Mouse (Mus musculus) right cerebral cortex, postnatal 25 days (tissue): ENCODE results near the gene Nox4.

Experiments used
- DNase-seq: peaks from one replicate; pipeline ENCODE4 v3.0.0; 2022

The Nox4 gene

DNA sequence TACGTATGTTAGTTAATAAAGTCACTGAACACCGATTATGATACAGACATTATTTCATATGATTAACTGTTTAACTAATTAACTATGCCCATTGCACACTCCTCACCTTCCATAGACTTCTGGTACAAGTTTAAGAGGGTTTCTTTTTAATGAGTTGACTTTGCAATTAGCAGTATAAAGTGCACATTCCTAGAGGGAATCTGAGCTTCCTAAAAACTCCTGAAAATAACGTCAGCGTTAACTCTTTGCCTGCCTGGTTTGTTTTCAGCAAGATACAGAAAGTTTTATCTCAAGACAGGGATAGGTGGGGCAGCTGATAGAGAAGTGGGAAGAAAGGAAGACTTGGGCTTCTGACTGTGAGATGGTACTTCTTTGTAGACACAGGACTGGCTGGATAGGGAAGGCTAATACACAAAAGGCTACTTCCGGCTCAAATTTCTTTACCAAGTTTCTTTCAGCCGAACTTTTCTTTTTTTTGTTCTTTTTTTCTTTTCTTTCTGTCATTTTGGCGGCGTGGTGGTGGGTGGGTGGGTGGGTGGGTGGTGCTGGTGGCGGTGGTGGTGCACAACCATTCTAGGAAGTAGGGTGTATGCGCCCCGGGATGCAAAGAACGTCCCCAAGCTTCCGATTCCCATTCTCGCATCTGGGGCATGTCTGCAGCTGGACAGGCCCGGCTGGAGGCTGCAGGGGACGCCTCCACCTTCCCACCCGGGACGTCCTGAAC is at the start of gene Nox4:
Gene Nox4 (plus strand): TSS at position 241 of the 724 bp plus-strand sequence.
- no peak for DNase-seq

DNA sequence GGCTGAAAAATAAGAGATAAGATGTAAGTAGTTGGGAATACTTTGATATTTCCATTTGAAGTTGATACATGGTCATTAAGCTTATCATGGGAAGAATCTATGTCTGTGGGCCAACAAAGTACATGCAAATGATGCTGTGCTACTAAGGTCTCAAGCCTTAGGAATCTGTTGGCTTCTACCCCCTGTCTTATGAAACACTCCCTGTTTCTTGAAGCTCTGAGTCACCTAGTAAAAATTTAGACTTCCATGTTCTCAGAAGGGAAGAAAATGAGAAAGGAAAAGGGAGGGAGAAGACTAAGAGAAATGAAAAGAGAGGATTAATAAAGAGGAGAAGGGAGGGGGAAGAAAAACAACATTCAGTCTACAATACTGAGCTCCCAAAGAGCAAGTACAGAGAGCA is 41.1 kb upstream of the Nox4 start:
- no peak for DNase-seq

DNA sequence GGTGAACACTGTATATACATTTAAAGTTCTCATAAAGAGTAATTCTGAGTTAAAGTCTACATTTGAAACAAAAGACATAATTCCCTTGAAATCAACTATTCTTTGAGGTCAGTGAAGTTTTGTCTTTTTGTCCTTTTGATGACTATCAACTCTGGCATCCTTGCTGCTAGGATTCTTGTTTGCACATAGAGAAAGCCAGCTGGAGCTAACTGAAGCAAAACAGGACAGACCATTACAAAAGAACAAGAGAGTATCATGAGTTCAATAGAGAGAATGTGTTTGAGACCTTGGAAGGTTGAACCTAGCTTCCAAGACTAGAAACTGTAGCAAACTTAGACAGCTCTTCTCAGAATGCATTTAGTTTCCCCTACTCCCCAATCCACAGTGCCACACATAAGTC is 24.2 kb upstream of the Nox4 start:
- no peak for DNase-seq

DNA sequence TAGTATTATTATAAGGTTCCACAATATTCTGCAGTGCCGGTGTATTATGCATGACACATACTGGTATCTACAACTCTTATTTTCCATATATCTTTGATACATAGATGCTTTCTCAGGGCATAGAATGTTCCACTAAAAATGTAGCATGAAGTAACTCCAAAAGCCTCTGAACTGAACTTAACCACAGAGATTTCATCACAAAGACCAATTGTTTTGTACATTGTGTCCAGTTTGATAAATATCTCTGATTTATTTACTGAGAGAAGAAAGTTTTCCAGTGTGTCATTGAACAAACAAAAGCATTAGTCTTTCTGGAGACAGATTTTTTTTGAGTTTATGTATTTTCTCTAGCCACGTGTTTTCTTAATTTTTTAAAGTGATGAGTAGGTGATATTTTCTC is 23.1 kb upstream of the Nox4 start:
- DNase-seq: no peak

DNA sequence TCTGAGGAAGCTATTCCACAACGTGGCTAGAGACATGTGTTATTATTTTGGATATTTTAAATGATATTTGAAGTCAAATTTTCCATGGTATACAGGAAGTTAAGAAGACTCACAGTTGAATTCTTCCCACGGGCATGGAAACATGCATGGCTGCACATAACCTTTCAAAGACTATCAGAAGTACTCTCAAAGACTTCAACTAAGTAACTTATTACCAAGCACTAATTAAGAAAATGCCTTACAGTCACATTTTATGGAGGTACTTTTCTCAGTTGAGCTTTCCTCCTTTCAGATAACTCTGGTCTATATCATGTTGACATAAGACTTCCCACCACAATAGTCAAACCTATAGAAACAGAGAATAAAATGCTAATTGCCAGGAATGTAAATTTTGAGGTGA is 20.3 kb upstream of the Nox4 start:
- DNase-seq: no peak

DNA sequence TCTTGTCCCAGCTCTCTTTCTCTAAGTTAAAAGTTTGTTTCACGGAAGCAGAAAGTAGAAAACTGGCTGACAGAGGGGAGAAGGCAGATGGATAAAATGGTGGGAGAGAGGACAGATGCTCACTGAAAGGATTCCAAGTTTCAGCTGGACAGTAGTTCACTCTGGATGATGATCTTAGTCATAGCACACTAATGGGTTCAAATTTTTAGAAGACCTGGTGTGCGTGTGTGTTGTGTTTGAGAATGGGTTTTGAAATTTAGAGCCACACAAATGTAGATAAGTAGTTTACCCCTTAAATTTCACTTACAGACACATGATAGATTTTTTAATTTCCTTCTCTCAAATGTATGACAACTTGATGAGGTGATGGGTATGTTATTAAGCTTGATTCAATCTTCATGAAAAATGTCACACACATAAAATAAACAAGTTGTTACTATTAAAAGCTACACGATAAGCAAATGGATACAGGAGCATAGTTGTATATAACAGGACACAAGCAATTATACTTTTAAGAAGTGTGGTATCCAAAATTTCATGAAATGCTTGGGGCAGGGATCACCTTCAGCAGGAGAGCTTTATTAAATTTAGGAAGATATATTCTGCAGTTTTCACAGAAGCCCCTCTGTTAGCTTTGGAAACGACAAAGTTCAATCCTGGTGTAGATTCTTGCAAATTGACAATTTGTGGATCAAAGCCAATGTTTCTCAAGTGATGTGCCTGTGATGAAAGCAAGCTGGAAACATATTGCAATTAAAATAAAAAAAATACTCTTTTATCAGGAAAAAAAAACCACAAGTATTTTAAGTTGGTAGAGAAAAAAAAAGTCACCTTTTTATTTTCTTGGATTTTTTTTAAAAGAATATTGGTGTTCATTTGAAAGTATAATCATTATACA is 18.6 kb upstream of the Nox4 start:
- DNase-seq: no peak

DNA sequence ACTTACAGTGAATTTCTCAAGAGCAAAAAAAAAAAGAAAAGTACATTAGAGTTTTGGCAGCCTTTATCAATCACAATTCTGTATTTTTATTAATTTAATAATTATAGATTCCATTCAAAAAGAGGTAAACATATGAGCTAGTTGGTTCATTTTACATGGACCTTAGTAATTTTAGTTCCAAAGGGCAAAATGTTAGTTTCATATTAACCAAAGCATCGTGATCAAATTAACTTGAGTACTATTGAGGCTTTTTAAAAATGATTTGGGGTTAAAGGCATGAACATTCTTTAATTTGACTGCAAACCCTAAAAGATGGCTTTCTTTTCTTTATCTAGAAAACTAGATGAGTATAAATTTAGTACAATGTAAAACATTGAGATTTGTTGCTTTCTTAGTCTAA is 16.4 kb upstream of the Nox4 start:
- no peak for DNase-seq

DNA sequence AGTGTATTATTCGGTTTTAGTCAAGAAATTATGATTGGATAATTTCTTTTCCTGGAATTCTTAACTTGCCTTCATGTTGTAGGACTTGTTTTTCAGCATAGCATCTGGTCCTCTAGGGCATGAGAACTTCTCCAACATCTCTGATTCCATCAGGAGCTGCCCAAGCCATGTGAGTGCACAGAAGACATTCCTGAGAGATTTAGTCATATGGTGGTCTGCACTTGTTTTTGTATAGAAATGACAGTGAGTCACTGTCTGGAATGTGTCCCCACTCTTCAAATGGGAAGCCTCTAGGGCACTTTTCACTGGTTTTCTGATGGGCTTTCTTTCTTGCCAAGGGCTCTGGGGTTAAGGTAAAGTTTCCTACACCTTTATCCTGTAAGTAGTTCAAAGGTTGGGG is 4.8 kb upstream of the Nox4 start:
- no peak for DNase-seq

DNA sequence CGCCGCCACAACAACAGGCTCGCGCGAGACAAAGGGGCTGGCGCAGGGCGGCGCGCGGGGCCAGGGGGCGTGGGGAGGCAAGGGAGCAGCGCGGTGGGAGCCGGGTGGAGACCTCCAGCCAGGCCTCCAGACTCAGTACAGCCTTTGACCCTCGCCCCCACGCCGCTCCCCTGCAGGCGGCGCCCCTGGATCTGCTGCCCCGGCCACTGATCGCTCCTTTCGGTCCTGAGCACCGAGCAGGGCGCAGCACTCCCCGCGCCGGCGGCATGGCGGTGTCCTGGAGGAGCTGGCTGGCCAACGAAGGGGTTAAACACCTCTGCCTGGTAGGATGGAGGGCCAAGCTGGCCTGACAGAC is 661 bp downstream of the Nox4 start:
- no peak for DNase-seq

DNA sequence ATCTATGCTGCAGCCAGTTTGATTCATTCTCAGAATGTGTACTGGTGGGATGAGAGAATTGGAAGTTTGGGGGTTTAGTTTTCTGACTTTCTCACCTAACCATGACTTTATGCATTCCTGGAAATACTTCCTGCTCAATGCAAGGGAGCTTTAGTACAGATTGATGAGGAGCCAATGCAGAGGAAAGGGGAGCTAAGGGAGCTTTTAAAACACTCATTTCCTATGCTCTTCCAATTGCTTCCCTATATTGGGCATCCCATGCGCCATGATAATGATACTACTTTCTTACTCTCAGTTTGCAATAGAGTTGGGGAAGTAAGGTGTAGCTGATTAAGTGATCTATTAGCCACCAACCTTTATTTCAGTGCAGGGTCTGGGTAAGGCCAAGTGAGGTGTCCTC is 1.0 kb downstream of the Nox4 start:
- DNase-seq: no peak

DNA sequence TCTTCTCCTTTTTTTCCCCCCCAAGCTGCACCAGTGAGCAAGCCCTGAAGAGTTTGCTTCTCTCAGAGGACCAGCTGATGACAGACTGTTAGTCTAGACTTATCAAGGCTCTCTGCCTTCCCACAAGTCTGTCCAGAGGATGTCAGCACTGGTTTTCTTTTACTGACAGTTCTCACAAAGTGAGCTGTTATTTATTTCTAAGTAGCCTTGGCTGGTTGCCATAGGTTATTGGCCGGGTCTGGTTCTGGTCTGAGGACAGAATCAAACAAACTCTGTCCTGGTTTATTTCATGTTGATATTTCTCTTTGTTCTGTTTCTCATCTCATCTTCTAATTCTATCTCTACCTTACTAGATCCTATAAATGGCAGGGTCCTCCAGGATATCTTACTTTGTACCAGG is 2.0 kb downstream of the Nox4 start:
- DNase-seq: no peak

DNA sequence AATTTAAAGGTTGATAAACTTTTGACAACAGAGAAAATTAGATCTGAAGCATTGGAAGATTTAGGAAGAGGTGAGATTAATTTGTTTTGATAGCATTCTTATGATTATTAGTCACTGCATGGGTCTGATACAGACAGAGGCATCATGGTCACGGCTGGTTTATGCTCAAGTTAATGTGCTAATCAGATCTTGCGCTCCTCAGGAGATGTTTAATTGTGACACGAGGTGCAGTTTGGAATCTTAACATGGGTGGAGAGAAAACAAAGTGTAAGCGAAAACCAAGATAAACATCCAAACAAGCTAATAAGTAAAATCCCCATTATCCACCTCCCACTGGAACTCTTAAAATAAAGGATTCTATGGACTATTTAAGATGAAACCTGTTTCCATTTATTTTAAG is 6.2 kb downstream of the Nox4 start:
- no peak for DNase-seq

DNA sequence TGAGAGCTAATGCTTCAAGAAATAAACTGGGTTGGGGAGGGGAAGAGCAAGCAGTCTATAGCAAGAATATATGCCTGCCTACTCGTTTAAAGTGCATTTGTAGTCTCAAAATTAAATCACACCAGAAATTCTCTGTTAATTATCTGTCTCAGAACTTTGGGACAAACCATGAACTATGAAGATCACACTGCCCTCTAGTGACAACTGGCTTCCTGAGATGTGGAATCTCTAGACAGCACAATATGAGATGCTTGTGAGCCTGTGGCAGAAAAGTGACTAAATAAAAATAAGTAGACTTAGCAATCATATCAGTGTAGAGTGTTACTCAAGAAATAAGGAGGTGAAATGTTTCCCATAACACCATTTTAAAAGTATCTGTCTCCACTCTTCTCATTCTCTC is 31.3 kb downstream of the Nox4 start:
- no peak for DNase-seq

DNA sequence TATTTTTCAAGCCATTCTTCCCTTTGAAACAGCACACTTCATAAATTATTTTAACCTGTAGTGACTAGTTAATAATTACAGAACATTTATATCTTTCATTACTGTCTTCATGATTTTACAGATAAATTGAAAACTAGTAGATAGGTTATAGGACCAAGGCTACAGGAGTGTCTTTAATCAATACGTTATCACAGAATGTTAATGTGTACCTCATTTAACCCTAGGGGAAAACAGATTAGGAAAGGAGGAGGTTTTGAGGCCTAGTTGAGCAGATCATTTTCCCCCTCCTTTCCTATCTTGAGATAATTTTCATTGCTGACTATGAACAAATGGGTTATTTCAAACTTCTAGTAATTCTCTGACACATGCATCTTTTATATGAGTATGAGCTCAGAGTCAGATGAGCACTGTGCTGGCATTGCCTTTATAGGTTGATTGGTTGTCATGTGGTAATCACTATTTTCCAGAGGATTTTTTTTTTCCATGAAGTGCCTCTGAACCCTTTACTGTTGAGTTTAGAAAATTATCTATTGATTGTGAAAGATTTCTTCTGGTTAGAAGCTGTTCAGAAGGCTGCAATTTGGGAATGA is 57.9 kb downstream of the Nox4 start:
- no peak for DNase-seq

DNA sequence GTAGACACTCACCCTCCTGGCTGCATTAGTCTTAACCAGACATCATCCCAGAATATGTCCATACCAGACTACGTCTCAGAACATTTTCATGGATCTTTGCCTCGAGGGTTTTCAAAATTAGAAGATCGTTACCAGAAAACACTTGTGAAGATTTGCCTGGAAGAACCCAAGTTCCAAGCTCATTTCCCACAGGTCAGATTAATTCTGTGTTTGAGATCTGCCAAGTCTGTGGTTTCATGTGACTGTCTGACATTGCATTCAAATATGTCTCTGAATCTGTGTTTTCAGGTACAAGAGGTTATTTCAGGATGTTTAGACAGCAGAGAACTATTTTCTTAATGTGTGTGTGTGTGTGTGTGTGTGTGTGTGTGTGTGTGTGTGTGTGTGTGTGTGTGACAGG is 75.7 kb downstream of the Nox4 start:
- DNase-seq: no peak

DNA sequence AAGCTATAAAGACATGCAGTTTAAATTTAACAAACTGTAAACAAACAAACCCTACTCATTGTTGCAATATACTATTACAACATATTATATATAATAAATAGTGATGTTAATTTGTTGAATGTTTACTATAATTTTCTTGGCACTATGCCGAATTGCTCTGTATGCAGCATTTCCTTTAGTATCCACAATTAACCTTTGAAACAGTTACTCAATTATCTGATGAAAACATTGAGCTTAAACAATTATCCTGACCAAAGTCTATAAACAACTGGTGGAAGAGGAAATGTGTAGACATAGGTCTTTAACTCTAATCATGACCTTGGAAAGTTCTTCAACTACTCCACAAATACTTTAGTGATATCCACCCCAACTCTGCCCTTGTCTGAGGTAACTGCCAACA is 76.2 kb downstream of the Nox4 start:
- DNase-seq: no peak

DNA sequence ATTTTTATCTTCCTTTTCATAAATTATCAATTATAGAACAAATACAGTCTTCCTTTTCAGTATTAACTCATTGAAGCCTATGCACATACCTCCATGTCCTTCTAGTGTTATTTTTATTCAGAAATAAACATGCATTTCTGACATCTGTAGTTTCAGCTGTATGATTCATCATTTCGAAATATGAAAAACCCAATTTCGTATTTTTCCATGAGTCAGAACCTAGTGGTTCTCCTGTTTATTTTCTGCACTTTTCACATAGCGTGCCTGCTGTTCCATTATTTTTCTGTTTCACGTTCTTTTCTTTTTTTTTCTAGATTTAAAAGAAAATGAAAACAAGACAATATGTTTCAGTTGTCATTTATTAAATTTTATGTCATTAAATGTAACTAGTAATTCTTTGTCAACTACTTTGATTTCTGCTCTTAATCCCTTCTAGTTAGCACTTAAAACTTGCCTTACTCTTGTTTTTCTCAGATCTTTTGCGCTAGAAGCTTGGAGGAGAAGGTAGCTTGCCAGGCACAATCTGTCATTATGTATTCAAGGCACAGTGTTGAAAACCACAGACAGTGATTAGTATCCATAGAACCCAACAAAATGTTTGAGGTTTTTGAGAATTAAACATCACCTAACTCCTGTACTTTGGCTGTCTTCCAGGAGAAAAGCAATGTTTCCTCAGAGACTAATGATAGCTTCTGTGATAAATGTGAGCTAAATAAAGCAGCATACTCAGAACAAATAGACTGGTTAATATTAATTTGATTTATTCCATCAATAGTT is 85.1 kb downstream of the Nox4 start:
- DNase-seq: no peak

DNA sequence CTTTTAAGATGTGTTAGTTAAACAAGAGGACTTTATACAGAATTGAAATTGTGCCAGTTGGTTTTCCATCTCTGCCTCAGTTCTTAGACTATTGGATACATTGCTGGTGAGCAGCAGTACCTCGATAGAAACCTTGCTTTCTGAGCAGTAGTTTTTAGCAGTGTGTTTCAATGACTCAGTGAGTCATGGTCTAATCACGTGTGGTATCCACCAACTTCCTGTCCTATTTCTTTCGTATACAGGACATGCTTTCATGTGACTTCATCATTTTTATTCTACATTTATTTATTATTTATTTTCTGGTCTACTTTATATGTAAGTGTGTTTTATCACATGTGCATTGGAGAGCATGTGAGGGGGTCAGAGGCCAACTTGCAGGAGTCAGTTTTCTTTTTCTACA is 99.7 kb downstream of the Nox4 start:
- no peak for DNase-seq

DNA sequence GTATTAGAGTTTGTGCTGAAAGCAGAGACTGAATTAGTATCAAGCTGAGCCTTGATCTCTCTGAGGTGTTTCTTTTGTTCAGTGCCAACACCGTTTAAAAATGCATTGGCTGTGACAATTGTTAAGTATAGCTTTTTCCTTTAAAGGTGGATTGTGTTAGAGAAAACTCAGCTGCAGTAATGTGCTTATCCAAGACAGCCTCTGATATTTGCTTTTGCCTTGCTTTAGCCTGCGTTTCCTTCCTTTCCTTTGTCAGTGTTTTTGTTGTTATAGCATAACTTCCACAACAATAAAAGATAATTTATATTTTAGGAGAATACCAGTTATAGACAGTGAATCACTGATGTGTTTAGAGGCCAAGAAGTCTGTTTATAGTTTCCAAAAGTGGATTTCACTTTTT is 106.9 kb downstream of the Nox4 start:
- DNase-seq: no peak

DNA sequence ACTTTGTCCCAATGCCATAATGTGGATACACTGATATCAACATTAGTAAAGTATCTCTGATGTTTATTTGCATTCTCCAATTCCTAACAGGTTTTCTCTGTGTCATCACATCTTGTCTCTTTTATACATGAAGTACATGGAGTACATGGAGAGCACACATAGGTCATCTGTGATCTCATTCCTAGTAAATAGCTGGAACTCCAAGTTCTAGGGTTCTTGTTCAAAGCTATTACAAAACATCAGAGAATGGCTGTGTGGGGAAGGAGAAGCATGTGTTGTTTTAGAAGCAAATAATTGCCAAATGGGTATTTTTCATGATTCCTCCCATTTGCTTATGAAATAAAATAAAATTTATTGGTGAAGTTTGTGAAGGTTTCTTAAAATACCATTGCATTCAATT is 121.9 kb downstream of the Nox4 start:
- DNase-seq: no peak

DNA sequence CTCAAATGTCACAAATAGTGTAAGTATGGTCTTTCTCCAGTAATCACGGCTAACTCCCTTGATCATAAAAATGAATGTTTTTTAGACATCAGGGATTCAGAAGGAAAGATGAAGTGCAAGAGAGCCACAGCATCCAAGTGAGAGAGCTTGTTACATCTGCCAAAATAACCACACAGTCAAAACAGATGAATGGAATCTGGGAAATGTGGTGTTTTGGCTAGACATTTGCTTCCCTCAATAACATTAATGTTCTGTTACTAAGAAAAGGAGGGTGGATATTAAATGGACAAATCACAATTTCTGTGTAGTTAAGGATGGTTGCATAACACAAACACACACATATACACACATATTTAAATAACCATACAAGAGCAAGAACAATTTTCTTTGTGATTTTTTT is 123.2 kb downstream of the Nox4 start:
- no peak for DNase-seq

DNA sequence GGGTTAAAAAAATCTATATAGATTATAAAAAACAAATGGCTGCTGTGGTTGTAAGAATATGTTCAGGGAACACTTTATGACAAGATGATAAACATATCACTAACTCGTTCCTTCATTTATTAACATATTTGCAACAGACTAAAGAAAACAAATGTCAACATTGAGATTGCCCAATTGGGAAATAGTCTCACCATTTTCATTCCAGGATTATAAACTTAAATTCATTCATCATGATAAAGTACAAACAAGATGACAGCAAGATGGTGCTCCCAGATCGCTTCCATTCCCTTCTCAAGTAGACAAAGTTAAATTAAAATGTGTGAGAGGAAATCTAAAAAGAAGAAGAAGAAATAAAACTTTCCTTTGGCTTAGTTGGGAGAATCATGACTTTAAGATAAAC is 124.9 kb downstream of the Nox4 start:
- no peak for DNase-seq

DNA sequence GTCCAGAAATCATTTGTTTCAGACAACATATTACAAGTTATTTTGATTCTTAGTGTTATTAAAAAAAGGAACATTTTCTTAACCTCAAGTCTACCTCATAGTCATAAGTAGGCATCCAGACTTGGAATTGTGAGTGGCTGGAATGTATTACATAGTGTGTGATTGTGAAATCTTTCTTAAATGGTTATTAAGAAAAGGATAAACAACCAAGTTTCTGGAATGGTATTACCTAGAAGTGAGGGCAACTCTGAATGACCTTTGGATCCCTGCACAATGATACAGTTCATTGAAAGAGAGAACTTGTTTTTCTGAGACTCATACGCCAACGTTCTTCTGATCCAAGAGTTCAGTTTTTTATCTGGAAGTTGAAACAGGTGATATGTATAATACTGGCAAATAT is 125.4 kb downstream of the Nox4 start:
- no peak for DNase-seq

DNA sequence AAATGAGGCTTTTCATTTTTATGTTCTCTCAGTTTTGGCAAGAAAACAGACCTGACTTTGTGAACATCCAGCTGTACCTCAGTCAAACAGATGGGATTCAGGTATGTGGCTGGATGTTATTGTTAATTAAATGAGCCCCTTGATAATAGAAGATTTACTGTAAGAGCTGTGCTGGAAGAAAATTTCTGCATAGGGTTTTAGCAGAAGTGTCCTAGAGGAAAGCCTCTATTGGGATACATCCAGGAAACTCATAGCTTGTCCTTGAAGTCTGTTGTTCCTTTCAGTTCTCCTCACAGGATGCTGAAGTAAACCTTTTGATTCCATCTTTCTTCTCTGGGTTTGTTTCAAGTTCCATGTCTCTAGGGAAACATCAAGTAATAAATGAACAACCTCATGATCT is 128.4 kb downstream of the Nox4 start:
- DNase-seq: no peak
